Mouse (Mus musculus) bone marrow macrophage, adult 2 months (primary cell): ENCODE measurements around the gene Asphd1.
"Not testable (repeated sequence)": the region's sequence is repeated elsewhere in the genome, so short reads cannot be mapped to it uniquely, and the experiment has no call there.

Source experiments
- CTCF ChIP-seq: IDR thresholded peaks from 2 replicates; pipeline ENCODE4 v1.5.1; 2012; ENCODE audit warnings: low read depth, mild to moderate bottlenecking, low read length, moderate library complexity
- POLR2A ChIP-seq: IDR thresholded peaks from 2 replicates; pipeline ENCODE4 v1.6.1; 2012; ENCODE audit warnings: mild to moderate bottlenecking, low read depth, low read length, borderline replicate concordance

GRCm38 (mm10) chr7:126918356-126918755 is 31.0 kb downstream of the Asphd1 start:
- TF ChIP-seq CTCF, POLR2A: not testable (repeated sequence)
